Mouse (Mus musculus): ENCODE results near the gene Thsd1.

GRCm38 (mm10) chr8:22259531-22259930, 32.4 kb downstream of the Thsd1 start:
- TF ChIP-seq MAX (IDR thresholded peaks at IDR 0.05; ENCODE audit: low read depth) (no peak), CEBPB (IDR thresholded peaks at IDR 0.05; ENCODE audit: insufficient read depth, poor library complexity, severe bottlenecking) (no peak), POLR2AphosphoS2 (IDR thresholded peaks at IDR 0.05; ENCODE audit: insufficient read length, low read depth) (no peak), POLR2A (IDR thresholded peaks at IDR 0.05; ENCODE audit: insufficient read length, low read depth) (no peak), TCF3 (IDR thresholded peaks at IDR 0.05; ENCODE audit: insufficient read length, low read depth) (no peak), E2F4 (IDR thresholded peaks at IDR 0.05; ENCODE audit: insufficient read depth) (no peak)
